Mouse (Mus musculus): ENCODE measurements at regions not wholly inside any gene's neighbourhood (a gene's known extent, or its start where the extent isn't known, plus 50 kb on each side); places are given as distances from the start of the nearest gene placed in this dataset.

- no peak for DNase-seq
These were observed 687.4 kb downstream of the Gm826 start for GRCm38 (mm10) chr2:159646595-159646994.

- DNase-seq, result no peak
These were observed 681.7 kb downstream of the Gm826 start for GRCm38 (mm10) chr2:159652243-159652642.

GRCm38 (mm10) chr2:159676845-159677244 lies 657.1 kb downstream of the Gm826 start:
- DNase-seq, result no peak

- peak; percentile 27 for DNase-seq
These were observed 653.3 kb downstream of the Gm826 start for GRCm38 (mm10) chr2:159680641-159681040.

GRCm38 (mm10) chr2:159703100-159703499 lies 630.9 kb downstream of the Gm826 start:
- DNase-seq, result no peak

GRCm38 (mm10) chr2:159708141-159708540 lies 625.8 kb downstream of the Gm826 start:
- DNase-seq, result no peak

- DNase-seq, result no peak
These were observed 619.3 kb downstream of the Gm826 start for GRCm38 (mm10) chr2:159714633-159715032.

GRCm38 (mm10) chr2:159718738-159719137 lies 615.2 kb downstream of the Gm826 start:
- DNase-seq, result no peak

- DNase-seq, result no peak
These were observed 608.5 kb downstream of the Gm826 start for GRCm38 (mm10) chr2:159725158-159726076.

- DNase-seq, result no peak
These were observed 604.7 kb downstream of the Gm826 start for GRCm38 (mm10) chr2:159729301-159729700.

- DNase-seq, result no peak
These were observed 603.7 kb downstream of the Gm826 start for GRCm38 (mm10) chr2:159730221-159730620.

GRCm38 (mm10) chr2:159731305-159731704 lies 602.7 kb downstream of the Gm826 start:
- DNase-seq, result no peak

GRCm38 (mm10) chr2:159732413-159732812 lies 601.5 kb downstream of the Gm826 start:
- peak; percentile 57 for DNase-seq

- no peak for DNase-seq
These were observed 599.4 kb downstream of the Gm826 start for GRCm38 (mm10) chr2:159734576-159734975.

- no peak for DNase-seq
These were observed 578.4 kb downstream of the Gm826 start for GRCm38 (mm10) chr2:159755541-159756011.

- DNase-seq, result no peak
These were observed 573.2 kb downstream of the Gm826 start for GRCm38 (mm10) chr2:159760806-159761205.

- no peak for DNase-seq
These were observed 570.8 kb downstream of the Gm826 start for GRCm38 (mm10) chr2:159763115-159763514.

Small RNAs in the stretch of these regions (microRNA-seq; reads per million reads assigned to microRNA genes)
- gene Gm44319, result 0 reads per million in 2 experiments

Measured in adrenal gland, adult 2 months (tissue).